Mouse (Mus musculus) olfactory bulb, adult 2 months (tissue): ENCODE results near the gene Itga3. TPM values are rescaled to one million over a fixed set of nuclear protein-coding genes. Genes with fewer than 3 reads are reported as not detected.

Experiments used
- H3K27ac ChIP-seq: fragments of 200-500 bp; 2 replicates; pipeline ENCODE4 v1.5.1; 2012; ENCODE audit warnings: low read depth, low read length; ENCODE audit not compliant: insufficient read depth
- H3K4me1 ChIP-seq: fragments of 200-500 bp; 2 replicates; pipeline ENCODE4 v1.6.1; 2012; ENCODE audit warnings: low read length; ENCODE audit not compliant: control insufficient read depth, insufficient read depth
- H3K4me3 ChIP-seq: fragments of 200-500 bp; 2 replicates; pipeline ENCODE4 v1.5.1; 2012; ENCODE audit warnings: mild to moderate bottlenecking, low read depth, low read length, moderate library complexity; ENCODE audit not compliant: insufficient read depth
- CTCF ChIP-seq: fragments of 200-500 bp; IDR thresholded peaks from 2 replicates; pipeline ENCODE4 v1.5.1; 2012; ENCODE audit warnings: low read depth, mild to moderate bottlenecking, low read length, moderate library complexity; ENCODE audit not compliant: insufficient read depth
- POLR2A ChIP-seq: fragments of 200-500 bp; IDR thresholded peaks from 2 replicates; pipeline ENCODE4 v1.6.1; 2012; ENCODE audit warnings: mild to moderate bottlenecking, low read depth, low read length, moderate library complexity; ENCODE audit not compliant: insufficient read depth
- WGBS: fragments of 180-500 bp; shearing (Covaris S2); methylation state at CpG from one replicate; pipeline ENCODE4 v1.1.7; 2018; 5-methylcytosine and 5-hydroxymethylcytosine counted together
- polyA plus RNA-seq: library from polyadenylated mRNA; stranded (reverse); fragments of >200 nt; gene quantifications from 2 replicates; pipeline ENCODE4 v1.2.4, GENCODE M21; 2012; ENCODE audit warnings: low replicate concordance; ENCODE audit not compliant: missing spikeins, insufficient read depth, insufficient read length

The Itga3 gene
- polyA plus RNA-seq, 1 experiment, result not detected

GRCm38 (mm10) chr11:95098346-95099095, 21.9 kb upstream of the Itga3 start:
- Histone ChIP-seq H3K4me3 (no peak overlapping the region), H3K4me1 (no peaks in the 10 kb centered on the region; the same call in 1 of the 2 replicates), H3K27ac (no peak overlapping the region)
- TF ChIP-seq CTCF (no peak), POLR2A (no peak)
- 85% methylated on average over 5 of the region's 5 CpGs for WGBS

- 69% methylated on average over 6 of the region's 6 CpGs for WGBS
- no peak overlapping the region for H3K27ac ChIP-seq
- H3K4me3 ChIP-seq, result no peak overlapping the region
- no peaks in the 10 kb centered on the region; the same call in 1 of the 2 replicates for H3K4me1 ChIP-seq
- TF ChIP-seq CTCF (no peak), POLR2A (no peak)
These were observed 21.3 kb upstream of the Itga3 start for GRCm38 (mm10) chr11:95097889-95098288.

- 70% methylated on average over 4 of the region's 4 CpGs for WGBS
- Histone ChIP-seq H3K4me1 (no peaks in the 10 kb centered on the region; the same call in 1 of the 2 replicates), H3K4me3 (no peak overlapping the region), H3K27ac (no peak overlapping the region)
- TF ChIP-seq CTCF (no peak), POLR2A (no peak)
These were observed 20.2 kb upstream of the Itga3 start for GRCm38 (mm10) chr11:95096608-95097373.

GRCm38 (mm10) chr11:95095596-95095995, 19.0 kb upstream of the Itga3 start:
- TF ChIP-seq CTCF (no peak), POLR2A (no peak)
- Histone ChIP-seq H3K4me1 (no peaks in the 10 kb centered on the region; the same call in 1 of the 2 replicates), H3K4me3 (no peak overlapping the region), H3K27ac (no peak overlapping the region)
- 88% methylated on average over 10 of the region's 10 CpGs for WGBS

- Histone ChIP-seq H3K4me1 (no peaks in the 10 kb centered on the region; the same call in 1 of the 2 replicates), H3K27ac (no peak overlapping the region), H3K4me3 (no peak overlapping the region)
- TF ChIP-seq POLR2A (no peak), CTCF (no peak)
- WGBS, result 85% methylated on average over 5 of the region's 5 CpGs
These were observed 16.5 kb upstream of the Itga3 start for GRCm38 (mm10) chr11:95093077-95093476.

- WGBS, result 62% methylated on average over 16 of the region's 16 CpGs
- Histone ChIP-seq H3K4me1 (peaks cover 6% of the 10 kb centered on the region; the same call in 1 of the 2 replicates), H3K27ac (no peak overlapping the region), H3K4me3 (no peak overlapping the region)
- TF ChIP-seq POLR2A (no peak), CTCF (no peak)
These were observed 12.5 kb upstream of the Itga3 start for GRCm38 (mm10) chr11:95088857-95089779.

- WGBS, result 78% methylated on average over 7 of the region's 7 CpGs
- H3K4me3 ChIP-seq, result no peak overlapping the region
- no peak for TF ChIP-seq CTCF
- H3K4me1 ChIP-seq, result peaks cover 6% of the 10 kb centered on the region; the same call in 1 of the 2 replicates
- no peak overlapping the region for H3K27ac ChIP-seq
These were observed 11.7 kb upstream of the Itga3 start for GRCm38 (mm10) chr11:95088286-95088685.
